Mouse (Mus musculus) small intestine, adult 2 months (tissue): ENCODE results near the gene Dst.

ENCODE experiments used
- CTCF ChIP-seq: fragments of 200-500 bp; IDR thresholded peaks from 2 replicates; pipeline ENCODE4 v1.5.1; 2012; ENCODE audit warnings: low read depth, mild to moderate bottlenecking, control low read depth, inconsistent platforms, low read length, moderate library complexity, mixed read lengths; ENCODE audit not compliant: insufficient replicate concordance, insufficient read length; ENCODE audit errors: extremely low read depth
- POLR2A ChIP-seq: fragments of 200-500 bp; IDR thresholded peaks from 2 replicates; pipeline ENCODE4 v1.6.1; 2012; ENCODE audit warnings: low read depth, mild to moderate bottlenecking, control low read depth, inconsistent platforms, low read length, moderate library complexity

DNA sequence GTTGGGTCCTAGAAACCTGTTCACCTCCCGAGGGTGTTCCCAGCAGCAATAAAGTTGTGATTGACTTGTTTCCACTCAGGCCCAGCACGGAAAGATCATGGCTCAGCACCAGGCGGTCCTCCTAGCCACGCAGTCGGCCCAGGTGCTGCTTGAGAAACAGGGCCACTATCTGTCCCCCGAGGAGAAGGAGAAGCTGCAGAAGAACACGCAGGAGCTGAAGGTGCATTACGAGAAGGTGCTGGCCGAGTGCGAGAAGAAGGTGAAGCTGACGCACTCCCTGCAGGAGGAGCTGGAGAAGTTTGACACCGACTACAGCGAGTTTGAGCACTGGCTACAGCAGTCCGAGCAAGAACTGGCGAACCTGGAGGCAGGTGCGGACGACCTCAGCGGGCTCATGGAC is 292.8 kb downstream of the Dst start:
- TF ChIP-seq CTCF (no peak), POLR2A (no peak)
